Mouse (Mus musculus) ES-E14 (cell line): ENCODE results near the gene Npas2. TPM values are rescaled to one million over a fixed set of nuclear protein-coding genes. Genes with fewer than 3 reads are reported as not detected.

Source experiments
- DNase-seq: peaks from one replicate; pipeline ENCODE4 v3.0.0-alpha.2; 2013; ENCODE audit warnings: low read depth, low spot score
- H3K27ac ChIP-seq: 2 replicates; pipeline ENCODE4 v1.5.1; 2012; ENCODE audit warnings: low read depth, mild to moderate bottlenecking, low read length, moderate library complexity, mixed read lengths; ENCODE audit not compliant: poor library complexity, insufficient read depth, severe bottlenecking
- H3K36me3 ChIP-seq: 2 replicates; pipeline ENCODE4 v1.6.1; 2012; ENCODE audit warnings: mild to moderate bottlenecking, low read length, moderate library complexity, mixed read lengths; ENCODE audit not compliant: control insufficient read depth, poor library complexity, insufficient read depth, severe bottlenecking
- H3K4me1 ChIP-seq, 2 experiments: fragments of 150-350 bp in 1 of 2; sonication (generic) in 1 of 2; 2 replicates each; pipeline ENCODE4 v1.6.1; 2012; ENCODE audit warnings: low read length in 2 of 2, mild to moderate bottlenecking in 1 of 2, mixed read lengths in 1 of 2; ENCODE audit not compliant: control insufficient read depth in 2 of 2, insufficient read depth in 2 of 2, poor library complexity in 1 of 2
- H3K4me3 ChIP-seq, 2 experiments: fragments of 150-350 bp in 1 of 2; sonication (generic) in 1 of 2; 2 replicates each; pipeline ENCODE4 v1.5.1; 2012; ENCODE audit warnings: low read length in 2 of 2, low read depth in 1 of 2, mild to moderate bottlenecking in 1 of 2, mixed read lengths in 1 of 2; ENCODE audit not compliant: insufficient read depth in 1 of 2, poor library complexity in 1 of 2, severe bottlenecking in 1 of 2
- H3K9ac ChIP-seq: 2 replicates; pipeline ENCODE4 v1.6.1; 2012; ENCODE audit warnings: low read depth, mild to moderate bottlenecking, low read length, mixed read lengths; ENCODE audit not compliant: poor library complexity, insufficient read depth, severe bottlenecking
- H3K9me3 ChIP-seq: fragments of 150-350 bp; sonication (generic); 2 replicates; pipeline ENCODE4 v1.6.1; 2012; ENCODE audit warnings: low read depth, mild to moderate bottlenecking, low read length; ENCODE audit not compliant: control insufficient read depth, insufficient read depth
- CHD2 ChIP-seq: IDR thresholded peaks from 2 replicates; pipeline ENCODE4 v1.6.1; 2014; ENCODE audit warnings: mild to moderate bottlenecking, low read depth, low read length, inconsistent platforms
- HCFC1 ChIP-seq: IDR thresholded peaks from 2 replicates; pipeline ENCODE4 v1.6.1; 2012; ENCODE audit warnings: low read length, inconsistent platforms, borderline replicate concordance; ENCODE audit not compliant: insufficient read depth
- MAFK ChIP-seq: IDR thresholded peaks from 2 replicates; pipeline ENCODE4 v1.6.1; 2014; ENCODE audit warnings: mild to moderate bottlenecking, low read depth, low read length, inconsistent platforms; ENCODE audit not compliant: insufficient read depth
- ZC3H11A ChIP-seq: IDR thresholded peaks from 2 replicates; pipeline ENCODE4 v1.6.1; 2012; ENCODE audit warnings: low read depth, mild to moderate bottlenecking, inconsistent platforms, low read length, borderline replicate concordance
- ZNF384 ChIP-seq: IDR thresholded peaks from 2 replicates; pipeline ENCODE4 v1.6.1; 2012; ENCODE audit warnings: low read depth, low read length, inconsistent platforms
- in situ Hi-C, 2 experiments: fragments of 600-800 bp; cut with MboI; formaldehyde crosslinking; loops; one replicate each; pipeline ENCODE4 v1.15.1; 2025; ENCODE audit warnings: low sequenced_read_pairs in 2 of 2, inconsistent platforms in 1 of 2; ENCODE audit not compliant: unreplicated experiment in 2 of 2
- total RNA-seq: library from RNA; depleted of rRNA; stranded (reverse); fragments of 300-350 nt; gene quantifications from 2 replicates; pipeline ENCODE4 v1.2.3, GENCODE M21; 2012; rRNA removed

Gene Npas2
- total RNA-seq, 1 experiment = 0.09 TPM

- H3K27ac ChIP-seq = no peak overlapping the region
- peaks cover 4% of the 10 kb centered on the region; the same call in 1 of the 2 replicates for H3K36me3 ChIP-seq
- in situ Hi-C loops = no loop called here
- no peaks in the 10 kb centered on the region for H3K9me3 ChIP-seq
- H3K9ac ChIP-seq = no peak overlapping the region
- no peak overlapping the region for H3K4me3 ChIP-seq
- no peak for TF ChIP-seq ZNF384
- no peak for TF ChIP-seq HCFC1
- no peak for TF ChIP-seq ZC3H11A
- TF ChIP-seq CHD2 = no peak
- no peak for TF ChIP-seq MAFK
- DNase-seq = no peak
- H3K4me1 ChIP-seq = no peaks in the 10 kb centered on the region; a peak in 1 of 4 replicates
Measured at GRCm38 (mm10) chr1:39407108-39407507, 213.6 kb downstream of the Npas2 start.

DNA sequence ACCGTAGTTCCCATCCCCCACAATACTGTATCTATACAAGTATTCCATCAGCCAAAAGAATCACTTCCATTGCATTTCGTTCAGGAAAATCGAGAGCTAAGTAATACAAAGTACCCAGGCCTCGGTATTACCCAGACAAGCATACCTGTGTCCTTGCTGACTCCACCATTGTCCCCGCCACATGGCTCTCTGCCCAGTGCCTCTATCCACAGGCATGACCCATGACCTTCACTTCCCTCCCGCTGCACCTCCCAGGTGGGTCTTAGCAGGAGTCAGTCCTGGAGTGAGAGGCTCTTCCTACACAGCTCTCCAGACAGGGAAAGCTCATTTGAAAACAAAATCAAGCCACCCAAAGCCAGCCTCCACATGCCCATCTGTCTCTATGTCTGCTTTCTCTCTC lies 214.6 kb downstream of the Npas2 start:
- DNase-seq = no peak
- no peak overlapping the region for H3K27ac ChIP-seq
- no peaks in the 10 kb centered on the region for H3K36me3 ChIP-seq
- no peaks in the 10 kb centered on the region for H3K9me3 ChIP-seq
- in situ Hi-C loops = no loop called here
- no peak overlapping the region for H3K4me3 ChIP-seq
- H3K4me1 ChIP-seq = no peaks in the 10 kb centered on the region; a peak in 1 of 4 replicates
- H3K9ac ChIP-seq = no peak overlapping the region
- TF ChIP-seq ZC3H11A (no peak), CHD2 (no peak), ZNF384 (no peak), MAFK (no peak)

- no peak for TF ChIP-seq HCFC1
- TF ChIP-seq CHD2 = no peak
- TF ChIP-seq MAFK = no peak
- TF ChIP-seq ZNF384 = no peak
- no peak for TF ChIP-seq ZC3H11A
- no peak overlapping the region for H3K9ac ChIP-seq
- no peak overlapping the region for H3K4me3 ChIP-seq
- H3K36me3 ChIP-seq = no peaks in the 10 kb centered on the region
- no peaks in the 10 kb centered on the region for H3K9me3 ChIP-seq
- no peaks in the 10 kb centered on the region; a peak in 1 of 4 replicates for H3K4me1 ChIP-seq
- no peak for DNase-seq
- H3K27ac ChIP-seq = no peak overlapping the region
- in situ Hi-C loops = no loop called here
Measured at GRCm38 (mm10) chr1:39408668-39409067, 215.1 kb downstream of the Npas2 start.

- no peak for DNase-seq
- H3K9me3 ChIP-seq = no peaks in the 10 kb centered on the region
- H3K4me3 ChIP-seq = no peak overlapping the region
- H3K36me3 ChIP-seq = no peaks in the 10 kb centered on the region
- TF ChIP-seq MAFK (no peak), HCFC1 (no peak), CHD2 (no peak), ZNF384 (no peak), ZC3H11A (no peak)
- H3K4me1 ChIP-seq = no peaks in the 10 kb centered on the region; a peak in 1 of 4 replicates
- H3K27ac ChIP-seq = no peak overlapping the region
- in situ Hi-C loops = no loop called here
- H3K9ac ChIP-seq = no peak overlapping the region
Measured at GRCm38 (mm10) chr1:39410085-39410821, 216.7 kb downstream of the Npas2 start.

Other genes with a start within 250 kb of the Npas2 start
- 48.8 and 80.9 TPM in 2 replicates for gene Pdcl3, start 208.1 kb upstream of the Npas2 start, total RNA-seq
- gene Rpl31, start 174.1 kb downstream of the Npas2 start, total RNA-seq = 1,395 and 1,593 TPM in 2 replicates